Mouse (Mus musculus) small intestine, adult 2 months (tissue): ENCODE measurements around the gene Abhd2. TPM values are rescaled to one million over a fixed set of nuclear protein-coding genes. Genes with fewer than 3 reads are reported as not detected.

Experiments used
- H3K27ac ChIP-seq: fragments of 200-500 bp; 2 replicates; pipeline ENCODE4 v1.5.1; 2012; ENCODE audit warnings: low read depth, low read length, control low read depth, inconsistent platforms; ENCODE audit not compliant: insufficient read depth
- H3K27me3 ChIP-seq: fragments of 200-500 bp; 2 replicates; pipeline ENCODE4 v1.6.1; 2012; ENCODE audit warnings: mild to moderate bottlenecking, moderate library complexity, low read length, inconsistent platforms; ENCODE audit not compliant: control insufficient read depth, insufficient read depth
- H3K36me3 ChIP-seq: fragments of 200-500 bp; 2 replicates; pipeline ENCODE4 v1.6.1; 2012; ENCODE audit warnings: mild to moderate bottlenecking, low read length, control low read depth, inconsistent platforms; ENCODE audit not compliant: control insufficient read depth, insufficient read depth
- H3K4me1 ChIP-seq: fragments of 200-500 bp; 2 replicates; pipeline ENCODE4 v1.6.1; 2012; ENCODE audit warnings: low read length, inconsistent platforms, mixed read lengths; ENCODE audit not compliant: control insufficient read depth, insufficient read depth, insufficient read length
- H3K4me3 ChIP-seq: fragments of 200-500 bp; 2 replicates; pipeline ENCODE4 v1.5.1; 2012; ENCODE audit warnings: low read depth, mild to moderate bottlenecking, control low read depth, inconsistent platforms, low read length, moderate library complexity
- CTCF ChIP-seq: fragments of 200-500 bp; IDR thresholded peaks from 2 replicates; pipeline ENCODE4 v1.5.1; 2012; ENCODE audit warnings: low read depth, mild to moderate bottlenecking, control low read depth, inconsistent platforms, low read length, moderate library complexity, mixed read lengths; ENCODE audit not compliant: insufficient replicate concordance, insufficient read length; ENCODE audit errors: extremely low read depth
- POLR2A ChIP-seq: fragments of 200-500 bp; IDR thresholded peaks from 2 replicates; pipeline ENCODE4 v1.6.1; 2012; ENCODE audit warnings: low read depth, mild to moderate bottlenecking, control low read depth, inconsistent platforms, low read length, moderate library complexity
- WGBS: fragments of 180-500 bp; shearing (Covaris S2); methylation state at CpG from one replicate; pipeline ENCODE4 v1.1.7; 2018; 5-methylcytosine and 5-hydroxymethylcytosine counted together
- polyA plus RNA-seq: library from polyadenylated mRNA; depleted of rRNA; stranded (reverse); fragments of >200 nt; gene quantifications from 2 replicates; pipeline ENCODE4 v1.2.3, GENCODE M21; 2012

Gene Abhd2
- polyA plus RNA-seq, 1 experiment, result 103 TPM

DNA sequence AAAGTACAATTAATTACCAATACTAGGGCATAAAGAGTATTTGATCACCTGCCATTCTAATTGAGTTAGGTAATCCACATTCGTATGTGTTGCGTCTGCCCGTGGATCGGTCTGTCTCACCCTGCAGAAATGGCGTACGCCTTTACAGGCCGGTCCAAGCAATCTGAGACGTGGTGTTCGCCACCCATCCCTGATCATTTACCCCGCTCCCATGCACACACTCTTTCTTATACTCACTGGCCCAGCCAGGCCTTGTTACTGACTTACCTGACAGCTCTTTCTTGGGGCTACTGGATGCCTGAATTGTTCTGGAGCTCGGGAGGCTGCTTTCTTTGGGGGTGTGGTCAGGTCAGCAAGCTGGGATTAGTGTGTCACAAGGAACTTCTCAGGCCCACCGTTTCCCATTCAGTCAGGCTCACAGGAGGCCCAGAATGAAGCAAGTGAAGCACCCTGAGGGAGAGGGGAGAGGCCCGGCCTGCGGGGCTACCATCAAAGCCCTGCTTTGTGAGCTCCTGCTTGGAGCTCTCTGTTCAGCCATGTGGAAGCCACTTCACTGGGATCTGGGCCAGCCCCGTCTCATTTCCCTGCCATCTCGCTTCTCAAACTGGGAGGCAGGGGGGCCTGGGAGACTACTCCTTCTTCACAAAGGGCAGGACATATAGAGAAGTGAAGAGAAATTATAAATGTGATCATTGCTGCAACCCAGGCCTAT, 113.6 kb downstream of the Abhd2 start, which contains the start of gene Rlbp1:
TSS of gene Rlbp1 (minus strand) at position 627 of the 712 bp plus-strand sequence.
- TF ChIP-seq CTCF (no peak), POLR2A (no peak)
- no peaks in the 10 kb centered on the region; the same call in 1 of the 2 replicates for H3K4me1 ChIP-seq
- H3K27me3 ChIP-seq, result no peaks in the 10 kb centered on the region
- 74% methylated on average over 16 of the region's 16 CpGs for WGBS
- H3K27ac ChIP-seq, result no peak within 1 kb of the TSS
- H3K36me3 ChIP-seq, result no peaks in the 10 kb centered on the region
- no peak within 1 kb of the TSS for H3K4me3 ChIP-seq

DNA sequence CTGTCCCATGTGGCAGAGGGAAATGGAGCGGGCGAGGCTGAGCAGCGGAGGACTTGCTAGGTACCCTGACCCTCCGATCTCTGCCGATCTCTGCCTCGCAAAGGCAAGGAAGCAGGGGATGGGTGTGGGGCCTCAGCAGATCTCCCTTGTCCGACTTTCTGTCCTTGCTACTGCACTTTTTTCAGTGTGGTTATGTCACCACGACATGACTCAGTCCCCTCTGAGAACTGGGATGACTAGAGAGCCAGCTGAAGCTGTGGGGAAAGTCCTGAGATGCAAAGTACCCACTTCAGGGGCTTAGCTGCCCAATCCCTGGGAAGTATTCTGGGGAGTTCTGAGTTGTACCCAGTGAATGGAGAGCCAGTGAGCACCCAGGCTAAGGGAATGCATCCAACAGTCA, 114.1 kb downstream of the Abhd2 start:
- no peak overlapping the region for H3K4me3 ChIP-seq
- 72% methylated on average over 8 of the region's 8 CpGs for WGBS
- no peaks in the 10 kb centered on the region for H3K36me3 ChIP-seq
- H3K4me1 ChIP-seq, result no peaks in the 10 kb centered on the region; the same call in 1 of the 2 replicates
- H3K27me3 ChIP-seq, result no peaks in the 10 kb centered on the region
- TF ChIP-seq POLR2A (no peak), CTCF (no peak)
- H3K27ac ChIP-seq, result no peak overlapping the region

- Histone ChIP-seq H3K27me3 (no peaks in the 10 kb centered on the region), H3K4me3 (no peak overlapping the region), H3K27ac (no peak overlapping the region), H3K36me3 (no peaks in the 10 kb centered on the region), H3K4me1 (peaks cover 4% of the 10 kb centered on the region; the same call in 1 of the 2 replicates)
- 38% methylated on average over 7 of the region's 7 CpGs for WGBS
- TF ChIP-seq CTCF (no peak), POLR2A (no peak)
Observed at GRCm38 (mm10) chr7:79387991-79388390, 115.0 kb downstream of the Abhd2 start.

DNA sequence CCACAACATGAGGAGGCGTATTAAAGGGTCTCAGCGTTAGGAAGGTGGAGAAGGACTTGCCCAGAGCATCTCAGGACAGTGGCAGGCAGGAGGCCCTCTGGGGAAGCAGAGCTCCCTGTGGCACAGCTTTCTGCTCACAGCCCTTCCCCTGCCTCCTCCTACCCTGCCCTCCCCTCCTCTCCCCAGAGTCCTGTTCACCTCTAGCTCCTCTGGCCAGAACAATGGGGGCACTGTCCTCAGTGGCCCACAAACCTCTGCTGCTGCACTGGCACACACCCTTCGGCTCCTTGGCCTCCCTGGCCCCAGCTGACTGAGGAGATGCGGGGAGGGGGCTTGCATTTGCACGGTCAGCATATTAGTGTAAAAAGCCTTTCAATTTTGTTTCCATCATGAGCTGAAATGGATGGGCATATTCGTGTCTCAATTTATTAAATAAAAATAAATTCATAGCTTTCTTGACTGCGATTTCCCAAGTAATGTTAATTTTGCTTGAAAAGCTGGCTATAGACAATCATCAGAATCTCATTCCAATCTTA, 115.7 kb downstream of the Abhd2 start:
- WGBS, result 76% methylated on average over 7 of the region's 7 CpGs
- no peaks in the 10 kb centered on the region for H3K27me3 ChIP-seq
- no peaks in the 10 kb centered on the region for H3K36me3 ChIP-seq
- no peak overlapping the region for H3K27ac ChIP-seq
- H3K4me1 ChIP-seq, result peaks cover 4% of the 10 kb centered on the region; the same call in 1 of the 2 replicates
- H3K4me3 ChIP-seq, result no peak overlapping the region
- TF ChIP-seq POLR2A, result no peak
- no peak for TF ChIP-seq CTCF

DNA sequence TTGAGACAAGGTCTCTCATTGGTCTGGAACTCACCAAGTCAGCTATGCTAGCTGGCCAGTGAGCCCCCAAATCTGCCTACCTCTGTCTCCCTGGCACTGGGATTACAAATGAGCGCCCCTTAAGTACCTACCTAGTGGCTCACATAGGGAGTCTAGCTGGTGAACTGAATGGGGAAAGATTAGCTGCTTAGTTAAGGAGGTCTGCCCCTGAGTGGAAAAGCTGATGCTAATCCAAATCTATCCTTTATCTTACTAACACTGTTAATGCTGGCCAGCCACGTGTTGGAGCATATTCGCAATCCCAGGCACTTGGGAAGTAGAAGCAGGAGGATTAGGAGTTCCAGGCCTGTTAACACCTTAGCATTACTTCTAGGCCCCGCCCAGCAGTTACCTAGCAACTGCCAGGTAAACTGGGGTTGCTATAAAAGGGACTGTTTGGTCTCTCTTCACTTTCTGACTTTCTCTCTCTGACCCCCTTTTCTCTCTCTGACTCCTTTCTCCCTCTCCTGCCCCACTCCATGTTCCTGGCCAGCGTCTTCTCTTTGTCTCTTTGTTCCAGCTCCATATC, 117.2 kb downstream of the Abhd2 start:
- H3K27ac ChIP-seq, result no peak overlapping the region
- peaks cover 4% of the 10 kb centered on the region; the same call in 1 of the 2 replicates for H3K4me1 ChIP-seq
- TF ChIP-seq CTCF (no peak), POLR2A (no peak)
- H3K4me3 ChIP-seq, result no peak overlapping the region
- WGBS, result 70% methylated on average over 5 of the region's 5 CpGs
- no peaks in the 10 kb centered on the region for H3K36me3 ChIP-seq
- no peaks in the 10 kb centered on the region for H3K27me3 ChIP-seq

DNA sequence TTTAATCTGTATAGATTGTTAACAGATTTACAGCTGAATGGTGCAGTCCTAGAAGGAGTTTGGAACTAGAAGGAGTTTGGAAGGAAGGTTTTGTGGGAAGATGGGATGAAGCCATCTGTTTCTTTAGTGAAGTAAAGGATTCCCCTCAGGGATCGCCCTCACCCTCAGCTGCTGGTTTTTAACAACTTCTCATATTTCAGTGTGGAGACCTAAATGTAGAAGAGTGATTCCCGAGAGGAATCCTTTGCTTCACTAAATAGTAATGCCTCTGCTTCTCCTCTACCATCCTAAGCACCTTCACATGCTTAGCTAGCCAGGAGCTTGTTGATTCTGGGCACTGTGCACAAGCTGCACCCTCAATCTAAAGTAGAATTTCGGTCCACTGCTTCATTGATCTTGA, 118.5 kb downstream of the Abhd2 start:
- 12% methylated on average over 3 of the region's 3 CpGs for WGBS
- peak overlapping the region; percentile 89 for H3K4me3 ChIP-seq
- no peak overlapping the region for H3K27ac ChIP-seq
- H3K36me3 ChIP-seq, result no peaks in the 10 kb centered on the region
- peaks cover 4% of the 10 kb centered on the region; the same call in 1 of the 2 replicates for H3K4me1 ChIP-seq
- no peaks in the 10 kb centered on the region for H3K27me3 ChIP-seq
- TF ChIP-seq CTCF, result no peak
- no peak for TF ChIP-seq POLR2A

DNA sequence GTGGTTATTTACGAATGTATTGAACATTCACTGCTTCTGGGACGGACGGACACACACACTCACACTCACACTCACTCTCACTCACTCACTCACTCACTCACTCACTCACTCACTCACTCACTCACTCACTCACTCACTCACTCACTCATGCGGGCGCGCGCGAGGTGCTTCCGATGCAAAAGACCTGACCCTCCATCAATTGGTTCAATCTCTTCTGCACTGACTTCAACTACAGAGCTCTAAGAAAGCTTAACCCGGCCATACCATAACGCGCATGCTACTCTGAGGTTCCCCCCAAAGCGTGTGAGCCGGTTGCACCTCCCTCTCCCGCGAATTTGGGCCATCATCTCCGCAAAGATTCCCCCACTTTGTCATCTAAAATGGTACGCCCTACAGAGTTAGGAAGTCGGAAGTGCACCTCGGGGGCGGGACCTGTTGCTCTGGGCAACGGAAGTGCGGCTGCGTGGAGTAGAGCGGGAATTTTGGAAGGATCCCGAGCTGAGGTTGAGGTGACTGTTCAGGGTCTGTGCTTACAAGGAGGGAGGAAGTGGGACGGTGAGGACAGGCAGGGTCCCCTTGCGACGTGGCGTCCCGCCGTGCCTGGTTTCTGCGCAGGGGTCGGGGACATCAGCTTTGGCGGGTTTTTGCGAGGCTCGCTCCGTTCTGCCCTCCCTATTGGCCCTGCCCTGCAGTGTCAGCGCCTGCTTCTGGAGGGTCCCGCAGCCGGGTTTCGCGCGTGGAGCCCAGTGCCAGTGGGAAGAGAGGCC, 119.1 kb downstream of the Abhd2 start, which contains the start of gene Fanci:
TSS of gene Fanci (plus strand) at position 47 of the 767 bp plus-strand sequence.
- no peak for TF ChIP-seq POLR2A
- TF ChIP-seq CTCF, result no peak
- under 1% methylated on average over 44 of the region's 44 CpGs for WGBS
- H3K27ac ChIP-seq, result no peak within 1 kb of the TSS
- no peaks in the 10 kb centered on the region for H3K27me3 ChIP-seq
- H3K36me3 ChIP-seq, result no peaks in the 10 kb centered on the region
- H3K4me1 ChIP-seq, result peaks cover 4% of the 10 kb centered on the region; the same call in 1 of the 2 replicates
- H3K4me3 ChIP-seq, result peak within 1 kb of the TSS; percentile 89
